Mouse (Mus musculus): ENCODE data around the gene Cox6a2. TPM values are rescaled to one million over a fixed set of nuclear protein-coding genes. Genes with fewer than 3 reads are reported as not detected.

Gene Cox6a2
- polyA plus RNA-seq, 1 experiment, result 243 TPM

- DNase-seq, result no peak
- no peak for TF ChIP-seq POLR2A (IDR thresholded peaks at IDR 0.05; ENCODE audit: borderline replicate concordance, extremely low read depth, low read depth, low read length)
- no peak for TF ChIP-seq CTCF (IDR thresholded peaks at IDR 0.05; ENCODE audit: insufficient read depth, low read length)
- 89% methylated on average over 4 of the region's 4 CpGs for WGBS
- H3K4me1 ChIP-seq (ENCODE audit: control insufficient read depth, insufficient read depth, low read length), result peaks cover 8% of the 10 kb centered on the region
- no peak overlapping the region for H3K4me3 ChIP-seq (replicated peaks; ENCODE audit: extremely low read depth, low read depth, low read length)
These were observed 39.4 kb upstream of the Cox6a2 start for GRCm38 (mm10) chr7:128245547-128245946.

- DNase-seq, result no peak
- H3K4me3 ChIP-seq (replicated peaks; ENCODE audit: extremely low read depth, low read depth, low read length), result peak overlapping the region; percentile 10
- peaks cover 8% of the 10 kb centered on the region for H3K4me1 ChIP-seq (ENCODE audit: control insufficient read depth, insufficient read depth, low read length)
- TF ChIP-seq CTCF (IDR thresholded peaks at IDR 0.05; ENCODE audit: insufficient read depth, low read length) (no peak), POLR2A (IDR thresholded peaks at IDR 0.05; ENCODE audit: borderline replicate concordance, extremely low read depth, low read depth, low read length) (no peak)
- 93% methylated on average over 18 of the region's 18 CpGs for WGBS
These were observed 38.3 kb upstream of the Cox6a2 start for GRCm38 (mm10) chr7:128244410-128245025.

GRCm38 (mm10) chr7:128243921-128244320 is 37.7 kb upstream of the Cox6a2 start:
- TF ChIP-seq POLR2A (IDR thresholded peaks at IDR 0.05; ENCODE audit: borderline replicate concordance, extremely low read depth, low read depth, low read length), result peak; percentile 58; the same call in 1 of the 2 replicates
- no peak for TF ChIP-seq CTCF (IDR thresholded peaks at IDR 0.05; ENCODE audit: insufficient read depth, low read length)
- peak overlapping the region; percentile 10 for H3K4me3 ChIP-seq (replicated peaks; ENCODE audit: extremely low read depth, low read depth, low read length)
- peaks cover 8% of the 10 kb centered on the region for H3K4me1 ChIP-seq (ENCODE audit: control insufficient read depth, insufficient read depth, low read length)
- WGBS, result 56% methylated on average over 10 of the region's 10 CpGs
- no peak for DNase-seq

- 97% methylated on average over 16 of the region's 16 CpGs for WGBS
- Histone ChIP-seq H3K4me1 (ENCODE audit: control insufficient read depth, insufficient read depth, low read length) (peaks cover 3% of the 10 kb centered on the region; the same call in 1 of the 2 replicates), H3K4me3 (replicated peaks; ENCODE audit: extremely low read depth, low read depth, low read length) (no peak overlapping the region)
- no peak for TF ChIP-seq POLR2A (IDR thresholded peaks at IDR 0.05; ENCODE audit: borderline replicate concordance, extremely low read depth, low read depth, low read length)
- no peak for TF ChIP-seq CTCF (IDR thresholded peaks at IDR 0.05; ENCODE audit: insufficient read depth, low read length)
- DNase-seq, result no peak
These were observed 36.1 kb upstream of the Cox6a2 start for GRCm38 (mm10) chr7:128242331-128242730.

GRCm38 (mm10) chr7:128240131-128240784 is 34.1 kb upstream of the Cox6a2 start:
- WGBS, result 94% methylated on average over 27 of the region's 27 CpGs
- DNase-seq, result no peak
- no peak overlapping the region for H3K4me3 ChIP-seq (replicated peaks; ENCODE audit: extremely low read depth, low read depth, low read length)

GRCm38 (mm10) chr7:128238991-128239390 is 32.8 kb upstream of the Cox6a2 start:
- WGBS, result 12% methylated on average over 4 of the region's 4 CpGs
- no peak for TF ChIP-seq POLR2A (IDR thresholded peaks at IDR 0.05; ENCODE audit: borderline replicate concordance, extremely low read depth, low read depth, low read length)
- 0 out of 2 replicates have a peak, but pooled peaks have one; percentile 5 for TF ChIP-seq CTCF (IDR thresholded peaks at IDR 0.05; ENCODE audit: insufficient read depth, low read length)
- Histone ChIP-seq H3K4me1 (ENCODE audit: control insufficient read depth, insufficient read depth, low read length) (no peaks in the 10 kb centered on the region), H3K4me3 (replicated peaks; ENCODE audit: extremely low read depth, low read depth, low read length) (no peak overlapping the region)
- DNase-seq, result no peak

More at GRCm38 (mm10) chr7:128240131-128240784, 34.1 kb upstream of the Cox6a2 start:
- TF ChIP-seq CTCF (IDR thresholded peaks at IDR 0.05; ENCODE audit: insufficient read depth, low read length), result no peak
- no peak for TF ChIP-seq POLR2A (IDR thresholded peaks at IDR 0.05; ENCODE audit: borderline replicate concordance, extremely low read depth, low read depth, low read length)
- H3K4me1 ChIP-seq (ENCODE audit: control insufficient read depth, insufficient read depth, low read length), result no peaks in the 10 kb centered on the region

GRCm38 (mm10) chr7:128237927-128238778 is 32.0 kb upstream of the Cox6a2 start, which contains the start of gene 9130023H24Rik:
Gene 9130023H24Rik (minus strand): TSS chr7:128238031.
- peak; percentile 66 for TF ChIP-seq POLR2A (IDR thresholded peaks at IDR 0.05; ENCODE audit: borderline replicate concordance, extremely low read depth, low read depth, low read length)
- no peak for TF ChIP-seq CTCF (IDR thresholded peaks at IDR 0.05; ENCODE audit: insufficient read depth, low read length)

GRCm38 (mm10) chr7:128237593-128237926 is 31.4 kb upstream of the Cox6a2 start:
- H3K4me1 ChIP-seq (ENCODE audit: control insufficient read depth, insufficient read depth, low read length), result no peaks in the 10 kb centered on the region
- no peak for TF ChIP-seq CTCF (IDR thresholded peaks at IDR 0.05; ENCODE audit: insufficient read depth, low read length)
- TF ChIP-seq POLR2A (IDR thresholded peaks at IDR 0.05; ENCODE audit: borderline replicate concordance, extremely low read depth, low read depth, low read length), result no peak
- under 1% methylated on average over 25 of the region's 25 CpGs for WGBS
- no peak for DNase-seq
- H3K4me3 ChIP-seq (replicated peaks; ENCODE audit: extremely low read depth, low read depth, low read length), result peak overlapping the region; percentile 85

More at GRCm38 (mm10) chr7:128237927-128238778, 32.0 kb upstream of the Cox6a2 start, which contains the start of gene 9130023H24Rik:
- Histone ChIP-seq H3K4me3 (replicated peaks; ENCODE audit: extremely low read depth, low read depth, low read length) (peak within 1 kb of the TSS; percentile 85), H3K4me1 (ENCODE audit: control insufficient read depth, insufficient read depth, low read length) (no peaks in the 10 kb centered on the region)
- under 1% methylated on average over 71 of the region's 72 CpGs for WGBS
- peak; percentile 100 for DNase-seq
